Mouse (Mus musculus) colon, adult 2 months (tissue): ENCODE measurements around the gene Fhad1. TPM values are rescaled to one million over a fixed set of nuclear protein-coding genes. Genes with fewer than 3 reads are reported as not detected.

Source experiments
- polyA plus RNA-seq: library from polyadenylated mRNA; depleted of rRNA; stranded (reverse); fragments of >200 nt; gene quantifications from 2 replicates; pipeline ENCODE4 v1.2.3, GENCODE M21; 2012; rRNA removed

Fhad1 gene
- 0.44 and 1.6 TPM in 2 replicates for polyA plus RNA-seq

GRCm38 (mm10) chr4:142014659-142015608 is at the start of gene Fhad1:
Gene Fhad1, minus strand, starts transcription at chr4:142015082.

GRCm38 (mm10) chr4:141874601-141875460 is 140.1 kb downstream of the Fhad1 start, which contains the start of gene Efhd2:
Gene Efhd2, minus strand, starts transcription at chr4:141874920.

GRCm38 (mm10) chr4:141845999-141846398 is 168.9 kb downstream of the Fhad1 start, which contains the start of gene Ctrc:
Gene Ctrc, minus strand, starts transcription at chr4:141846359.

Other genes starting within 250 kb of the Fhad1 start
- gene Dnajc16, start 224.2 kb downstream of the Fhad1 start, polyA plus RNA-seq, result 8.2 and 9.1 TPM in 2 replicates
- gene Casp9, start 221.5 kb downstream of the Fhad1 start, polyA plus RNA-seq, result 21.1 and 22.4 TPM in 2 replicates
- 9.3 and 11,101 TPM in 2 replicates for gene Cela2a, start 188.9 kb downstream of the Fhad1 start, polyA plus RNA-seq
- gene Ctrc, start 168.7 kb downstream of the Fhad1 start, polyA plus RNA-seq, result 0.84 and 1,055 TPM in 2 replicates
- 224 and 309 TPM in 2 replicates for gene Efhd2, start 140.2 kb downstream of the Fhad1 start, polyA plus RNA-seq
- 28.3 and 32.7 TPM in 2 replicates for gene Tmem51, start 69.2 kb upstream of the Fhad1 start, polyA plus RNA-seq
- gene Kazn, start 224.3 kb upstream of the Fhad1 start, polyA plus RNA-seq, result 20.0 and 23.1 TPM in 2 replicates